Mouse (Mus musculus) heart, embryonic 11.5 days (tissue): ENCODE data around the gene Zfp422. TPM values are rescaled to one million over a fixed set of nuclear protein-coding genes. Genes with fewer than 3 reads are reported as not detected.
A peak's percentile ranks its signal among the peaks of the same experiment; 100 is the strongest.

ENCODE experiments used
- ATAC-seq: fragments of 200-750 bp; cut with Nextera tagmentation; replicated peaks from 2 replicates; pipeline ENCODE4 v1.8.0; 2017; ENCODE audit warnings: moderate library complexity; ENCODE audit not compliant: insufficient number of reproducible peaks, low FRiP score, low TSS enrichment
- H3K27ac ChIP-seq: fragments of 300-500 bp; sonication (generic); 2 replicates; pipeline ENCODE4 v1.5.1; 2014; ENCODE audit warnings: mild to moderate bottlenecking, low read depth, low read length
- H3K27me3 ChIP-seq: fragments of 300-500 bp; sonication (generic); 2 replicates; pipeline ENCODE4 v1.6.1; 2014; ENCODE audit warnings: mild to moderate bottlenecking, low read length, mixed read lengths; ENCODE audit not compliant: control insufficient read depth, insufficient read depth
- H3K36me3 ChIP-seq: fragments of 300-500 bp; sonication (generic); 2 replicates; pipeline ENCODE4 v1.6.1; 2014; ENCODE audit warnings: mild to moderate bottlenecking, low read length, moderate library complexity, mixed read lengths; ENCODE audit not compliant: control insufficient read depth, insufficient read depth
- H3K4me1 ChIP-seq: fragments of 300-500 bp; sonication (generic); 2 replicates; pipeline ENCODE4 v1.6.1; 2014; ENCODE audit warnings: low read length; ENCODE audit not compliant: control insufficient read depth, insufficient read depth
- H3K4me2 ChIP-seq: fragments of 300-500 bp; sonication (generic); 2 replicates; pipeline ENCODE4 v1.6.1; 2014; ENCODE audit warnings: mild to moderate bottlenecking, moderate library complexity
- H3K4me3 ChIP-seq: fragments of 300-500 bp; sonication (generic); 2 replicates; pipeline ENCODE4 v1.5.1; 2014; ENCODE audit warnings: low read depth, low read length
- H3K9ac ChIP-seq: fragments of 300-500 bp; sonication (generic); 2 replicates; pipeline ENCODE4 v1.6.1; 2014; ENCODE audit warnings: mild to moderate bottlenecking, low read depth, low read length, moderate library complexity
- H3K9me3 ChIP-seq: fragments of 300-500 bp; sonication (generic); replicated peaks from 2 replicates; pipeline ENCODE4 v1.6.1; 2016; ENCODE audit warnings: low read length; ENCODE audit not compliant: control insufficient read depth
- WGBS: fragments of 180-500 bp; shearing (Covaris S2); extraction: QIAGEN DNeasy Blood & Tissue Kit; methylation state at CpG from one replicate; pipeline ENCODE4 v1.1.7; 2014; ENCODE audit not compliant: insufficient replicate concordance; 5-methylcytosine and 5-hydroxymethylcytosine counted together
- polyA plus RNA-seq: library from polyadenylated mRNA; unstranded; fragments of >200 nt; fragmentation: Nextera tagmentation; extraction: Ambion mirVana; gene quantifications from 2 replicates; pipeline ENCODE4 v1.2.1, GENCODE M21; 2014

Zfp422 gene
- polyA plus RNA-seq, 1 experiment from 2014 or later = 104 TPM

DNA sequence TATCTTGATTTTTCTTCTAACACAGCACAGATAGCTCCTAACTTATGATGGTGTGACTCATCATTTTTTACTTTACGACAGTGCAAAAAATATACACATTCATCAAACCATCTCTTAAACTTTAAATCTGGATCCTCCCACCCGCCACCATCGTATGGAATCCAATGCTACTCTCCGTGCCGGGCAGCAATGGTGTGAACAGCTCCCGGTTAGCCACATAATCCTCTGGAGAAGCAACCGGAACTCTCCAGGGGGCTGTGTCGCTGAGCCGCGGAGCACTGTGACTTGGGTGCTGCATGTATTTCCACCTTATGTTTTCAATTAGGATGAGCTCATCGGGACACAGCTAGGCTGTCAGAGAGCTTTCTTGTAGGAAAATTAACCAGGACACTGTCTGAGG, 14.1 kb upstream of the Zfp422 start:
- H3K4me1 ChIP-seq = peaks cover 13% of the 10 kb centered on the region
- H3K27me3 ChIP-seq = no peaks in the 10 kb centered on the region
- no peaks in the 10 kb centered on the region for H3K9me3 ChIP-seq
- no peak overlapping the region for H3K9ac ChIP-seq
- 76% methylated on average over 11 of the region's 11 CpGs for WGBS
- H3K4me2 ChIP-seq = no peak overlapping the region
- H3K27ac ChIP-seq = no peak overlapping the region
- no peaks in the 10 kb centered on the region for H3K36me3 ChIP-seq
- ATAC-seq = no peak
- no peak overlapping the region for H3K4me3 ChIP-seq

DNA sequence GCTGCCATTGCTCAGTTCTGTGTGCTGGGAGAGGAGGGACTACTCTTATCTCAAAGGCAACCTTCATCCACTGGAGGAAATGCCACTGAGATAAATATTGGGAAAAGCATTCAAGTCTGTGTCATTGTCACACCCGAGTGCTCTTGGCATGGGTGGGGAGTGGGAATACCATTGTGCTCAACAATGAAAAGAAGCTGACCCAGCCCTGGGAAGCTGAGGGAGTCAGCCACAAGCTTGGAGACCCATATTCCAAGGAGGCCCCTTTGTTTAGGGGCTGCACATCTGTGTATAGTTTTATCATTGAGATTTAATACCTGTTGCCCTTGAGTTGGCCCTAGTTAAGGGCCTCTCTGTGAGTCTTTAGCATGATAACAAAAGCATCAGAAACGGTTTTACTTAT, 10.9 kb upstream of the Zfp422 start:
- no peak overlapping the region for H3K27ac ChIP-seq
- H3K36me3 ChIP-seq = no peaks in the 10 kb centered on the region
- peaks cover 31% of the 10 kb centered on the region for H3K4me1 ChIP-seq

DNA sequence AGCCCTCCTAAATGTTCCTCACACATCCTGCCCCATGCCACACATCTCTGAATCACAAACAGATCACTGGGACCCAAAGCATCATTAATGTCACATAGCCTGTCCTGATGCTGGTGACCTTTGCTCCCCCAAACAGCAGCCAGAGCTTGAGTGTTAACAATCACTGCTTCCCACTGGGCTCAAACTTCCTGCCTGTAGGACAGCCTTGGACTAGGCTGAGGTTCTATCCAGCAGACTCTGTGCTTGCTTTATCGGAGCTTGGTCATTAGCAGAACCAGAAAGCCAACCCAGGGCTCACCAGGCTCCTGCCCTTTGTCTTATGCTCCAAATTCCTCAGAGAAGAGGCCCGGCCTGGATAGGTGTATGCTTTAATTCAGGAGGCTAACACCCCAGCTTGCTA, 10.1 kb upstream of the Zfp422 start:
- H3K9me3 ChIP-seq = no peaks in the 10 kb centered on the region
- peaks cover 34% of the 10 kb centered on the region for H3K4me1 ChIP-seq
- no peak overlapping the region for H3K4me3 ChIP-seq
- ATAC-seq = no peak
- no peak overlapping the region for H3K4me2 ChIP-seq
- no peak overlapping the region for H3K9ac ChIP-seq
- H3K27me3 ChIP-seq = no peaks in the 10 kb centered on the region
- no peaks in the 10 kb centered on the region for H3K36me3 ChIP-seq
- 72% methylated on average over 2 of the region's 2 CpGs for WGBS
- H3K27ac ChIP-seq = no peak overlapping the region

More for the DNA sequence above, 10.9 kb upstream of the Zfp422 start:
- Histone ChIP-seq H3K27me3 (no peaks in the 10 kb centered on the region), H3K9me3 (no peaks in the 10 kb centered on the region), H3K4me3 (no peak overlapping the region), H3K4me2 (no peak overlapping the region), H3K9ac (no peak overlapping the region)
- ATAC-seq = no peak
- 48% methylated on average over 2 of the region's 2 CpGs for WGBS

DNA sequence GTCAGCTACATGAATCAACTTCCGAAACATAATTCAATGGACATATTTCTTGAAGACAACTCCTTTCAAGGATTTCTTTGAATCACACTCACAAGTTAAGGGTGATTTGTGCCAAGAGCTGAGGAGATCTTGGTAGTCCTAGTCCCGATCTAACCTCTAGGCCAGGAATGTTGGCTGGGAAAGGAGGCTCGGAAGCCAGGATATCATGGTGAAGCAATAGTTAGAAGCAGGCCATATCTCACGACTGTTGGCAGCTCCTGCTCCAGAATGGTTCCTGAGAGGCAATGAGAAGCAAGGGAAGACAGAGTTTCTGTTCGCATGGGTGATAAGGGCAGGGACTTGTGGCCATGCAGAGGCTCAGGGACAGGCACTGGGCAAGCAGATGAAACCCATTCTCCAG, 8.7 kb upstream of the Zfp422 start:
- Histone ChIP-seq H3K9ac (no peak overlapping the region), H3K4me2 (no peak overlapping the region), H3K27me3 (no peaks in the 10 kb centered on the region), H3K36me3 (no peaks in the 10 kb centered on the region), H3K27ac (no peak overlapping the region), H3K4me1 (peaks cover 34% of the 10 kb centered on the region), H3K4me3 (no peak overlapping the region), H3K9me3 (no peaks in the 10 kb centered on the region)
- no peak for ATAC-seq
- 68% methylated on average over 5 of the region's 5 CpGs for WGBS

DNA sequence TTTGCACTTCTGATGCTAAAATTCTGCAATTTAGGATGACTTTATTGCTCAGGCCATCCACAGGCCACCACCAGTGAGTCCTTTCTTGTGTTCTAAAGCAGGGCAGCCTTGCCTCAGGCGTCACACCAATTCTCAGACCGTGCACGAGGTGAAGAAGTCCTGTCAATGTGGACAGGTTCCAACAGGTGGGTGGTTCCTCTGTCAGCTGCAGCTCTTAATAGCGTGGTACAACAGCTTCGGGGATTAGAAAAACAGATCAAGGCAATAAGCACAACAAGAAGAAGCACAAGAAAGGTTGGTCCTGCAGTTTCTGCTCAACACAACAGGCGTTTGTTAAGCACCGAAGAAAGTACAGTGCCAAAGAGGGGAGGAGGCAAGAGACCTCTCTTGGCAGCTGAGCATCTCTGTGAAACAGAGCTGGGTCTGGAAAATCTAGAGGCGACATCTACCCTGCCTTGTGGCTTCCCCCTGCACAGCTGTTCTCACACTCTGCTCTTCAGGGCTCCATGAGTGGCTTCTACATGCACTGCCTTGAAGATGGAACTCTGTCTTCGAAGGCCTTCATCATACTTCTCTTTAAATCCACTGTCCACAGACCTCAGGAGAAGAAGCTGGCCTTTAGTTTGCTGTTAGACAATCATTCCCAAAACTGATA, 7.9 kb upstream of the Zfp422 start:
- no peak for ATAC-seq
- peaks cover 34% of the 10 kb centered on the region for H3K4me1 ChIP-seq

DNA sequence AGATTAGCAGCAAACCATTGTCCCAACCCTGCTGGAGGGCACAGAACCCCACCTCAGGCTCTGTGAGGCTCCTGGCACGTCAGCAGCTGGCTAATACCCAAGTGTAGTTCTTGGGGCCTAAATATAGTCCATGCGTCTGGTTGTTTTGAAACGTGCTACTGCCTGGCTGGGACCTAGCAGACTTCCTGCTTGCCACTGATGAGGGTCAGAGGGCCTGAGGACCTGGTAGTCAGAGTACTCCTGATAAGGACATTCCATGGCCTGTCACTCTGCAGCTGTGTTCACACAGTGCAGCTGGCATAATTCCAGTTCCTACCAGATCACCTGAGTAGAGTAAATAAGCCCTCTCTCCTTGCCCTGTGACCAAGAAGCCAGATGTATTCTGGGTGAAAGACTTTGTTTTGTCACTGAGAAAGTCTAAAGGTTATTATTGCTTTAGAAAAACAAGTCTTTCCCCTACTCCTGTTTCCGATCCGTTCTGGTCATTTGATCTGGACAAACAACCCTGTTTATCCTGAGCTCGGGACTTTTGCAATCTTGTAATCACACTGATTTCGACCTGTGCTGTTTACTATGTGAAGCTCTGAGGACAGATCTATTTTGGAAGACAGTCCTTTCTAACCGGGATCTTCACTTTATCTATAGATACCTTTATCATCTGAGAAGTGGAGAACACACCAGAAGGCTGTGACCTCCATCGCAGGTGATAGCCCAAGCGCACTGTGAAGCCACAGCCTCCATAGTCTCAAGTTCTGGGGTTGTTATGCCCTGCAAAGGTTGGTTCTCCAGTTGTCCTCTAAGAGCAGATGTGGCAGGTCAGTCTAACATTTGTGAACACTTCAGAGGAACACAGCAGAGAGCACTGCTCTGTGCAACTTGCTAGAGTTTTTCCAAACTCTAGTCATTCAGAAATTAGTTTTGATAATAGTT, 6.7 kb upstream of the Zfp422 start:
- 25% methylated on average over 10 of the region's 10 CpGs for WGBS
- no peaks in the 10 kb centered on the region for H3K27me3 ChIP-seq
- no peak overlapping the region for H3K4me3 ChIP-seq
- H3K9me3 ChIP-seq = no peaks in the 10 kb centered on the region
- H3K36me3 ChIP-seq = no peaks in the 10 kb centered on the region
- H3K27ac ChIP-seq = peak overlapping the region; percentile 95
- H3K4me2 ChIP-seq = peak overlapping the region; percentile 2; the same call in 1 of the 2 replicates
- no peak overlapping the region for H3K9ac ChIP-seq
- ATAC-seq = peak; percentile 88
- peaks cover 34% of the 10 kb centered on the region for H3K4me1 ChIP-seq

More for the DNA sequence above, 7.9 kb upstream of the Zfp422 start:
- Histone ChIP-seq H3K27me3 (no peaks in the 10 kb centered on the region), H3K9me3 (no peaks in the 10 kb centered on the region), H3K4me2 (no peak overlapping the region), H3K27ac (peak overlapping the region; percentile 95; the same call in 1 of the 2 replicates), H3K9ac (no peak overlapping the region), H3K36me3 (no peaks in the 10 kb centered on the region), H3K4me3 (no peak overlapping the region)
- 77% methylated on average over 9 of the region's 9 CpGs for WGBS

DNA sequence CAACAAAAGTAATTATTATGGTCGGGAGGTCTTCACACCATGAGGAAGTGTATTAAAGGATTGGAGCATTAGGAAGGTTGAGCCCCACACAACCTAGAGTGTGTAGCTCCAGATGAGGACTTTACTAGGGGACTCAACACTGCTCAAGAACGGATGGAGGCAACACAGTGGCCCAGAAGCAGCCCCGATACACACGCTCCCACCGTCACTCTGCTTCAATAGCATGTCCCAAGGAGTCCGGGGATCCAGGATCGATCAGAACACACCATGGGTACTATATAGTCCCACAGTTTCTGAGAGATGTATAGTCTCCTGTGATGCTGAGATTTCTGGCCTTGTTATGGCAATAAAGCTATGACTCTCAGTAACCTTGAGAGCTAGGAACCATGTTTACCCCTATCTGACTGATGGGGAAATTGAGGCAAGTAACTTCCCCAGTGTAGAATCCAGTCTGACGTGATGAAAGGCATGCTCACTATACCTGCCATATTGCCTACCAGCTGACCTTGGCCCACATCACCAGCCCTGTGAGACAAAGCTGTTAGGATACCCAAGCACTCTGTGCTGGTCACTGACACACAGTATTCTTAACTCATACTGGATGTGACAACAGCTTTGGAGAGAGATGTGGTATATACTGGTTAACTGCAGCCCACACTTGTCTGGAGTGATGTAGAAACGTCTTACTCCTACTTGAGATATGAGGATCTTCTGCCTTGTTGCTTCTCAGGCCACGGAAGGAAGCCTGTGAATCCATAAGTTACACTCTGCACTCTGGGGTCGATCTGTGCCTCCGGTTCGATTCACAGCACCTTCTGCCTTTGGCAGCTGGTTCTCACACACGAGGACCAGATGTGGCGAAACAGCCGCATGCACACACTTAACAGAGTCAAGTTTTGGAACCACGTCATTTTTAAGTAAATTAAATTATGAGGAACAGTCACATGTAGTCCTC, 5.2 kb upstream of the Zfp422 start:
- no peak overlapping the region for H3K4me2 ChIP-seq
- H3K27ac ChIP-seq = peak overlapping the region; percentile 95
- no peaks in the 10 kb centered on the region for H3K27me3 ChIP-seq
- no peaks in the 10 kb centered on the region for H3K36me3 ChIP-seq
- 87% methylated on average over 17 of the region's 17 CpGs for WGBS
- no peaks in the 10 kb centered on the region for H3K9me3 ChIP-seq
- H3K9ac ChIP-seq = no peak overlapping the region
- no peak for ATAC-seq
- H3K4me1 ChIP-seq = peaks cover 28% of the 10 kb centered on the region
- no peak overlapping the region for H3K4me3 ChIP-seq

DNA sequence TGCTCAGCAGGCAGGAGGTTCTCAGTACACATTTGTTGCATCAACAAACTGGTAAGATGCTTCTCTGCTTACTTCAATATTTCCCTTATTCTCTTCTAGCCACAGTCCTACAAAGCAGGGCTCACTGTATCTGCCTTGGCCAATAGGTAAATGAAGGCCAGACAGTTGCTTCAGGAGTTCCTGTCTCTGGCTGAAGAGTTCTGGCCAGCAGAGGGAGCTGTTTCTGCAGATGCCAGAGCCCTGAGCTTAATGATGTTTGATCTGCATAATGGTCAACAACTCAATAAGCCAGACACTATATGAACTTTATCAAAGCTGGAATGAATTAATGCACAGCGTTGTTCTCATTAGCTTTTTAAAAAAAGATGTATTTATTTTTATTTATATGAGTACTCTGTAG, 3.3 kb upstream of the Zfp422 start:
- Histone ChIP-seq H3K36me3 (no peaks in the 10 kb centered on the region), H3K27me3 (no peaks in the 10 kb centered on the region), H3K4me1 (peaks cover 25% of the 10 kb centered on the region), H3K9ac (no peak overlapping the region), H3K4me2 (no peak overlapping the region), H3K4me3 (no peak overlapping the region), H3K9me3 (no peaks in the 10 kb centered on the region), H3K27ac (no peak overlapping the region)
- no peak for ATAC-seq
- 36% methylated on average over 1 of the region's 1 CpGs for WGBS
